Mouse (Mus musculus): ENCODE measurements around the gene Rpl12.

GRCm38 (mm10) chr2:32922564-32922963 is 38.8 kb upstream of the Rpl12 start:
- TF ChIP-seq GATA1 (IDR thresholded peaks at IDR 0.05; ENCODE audit: borderline replicate concordance, low read length) (no peak), FLI1 (IDR thresholded peaks at IDR 0.05; ENCODE audit: low read length) (no peak)

Measured in megakaryocyte, embryonic 14.5 days (primary cell).